Mouse (Mus musculus) stomach, embryonic 14.5 days (tissue): Measurements from ENCODE around the gene Cplx3. TPM values are rescaled to one million over a fixed set of nuclear protein-coding genes. Genes with fewer than 3 reads are reported as not detected.

Experiments
- ATAC-seq: fragments of 200-750 bp; cut with Nextera tagmentation; 2 replicates; pipeline ENCODE4 v1.8.0; 2017; ENCODE audit warnings: low read depth, moderate TSS enrichment; ENCODE audit not compliant: insufficient number of reproducible peaks, insufficient read depth, low FRiP score
- H3K27ac ChIP-seq: fragments of 300-500 bp; sonication (generic); 2 replicates; pipeline ENCODE4 v1.5.1; 2014; ENCODE audit warnings: mild to moderate bottlenecking, low read length, moderate library complexity, mixed read lengths
- H3K27me3 ChIP-seq: fragments of 300-500 bp; sonication (generic); 2 replicates; pipeline ENCODE4 v1.6.1; 2014; ENCODE audit warnings: low read length, control low read depth, mixed read lengths; ENCODE audit not compliant: control insufficient read depth, insufficient read depth
- H3K36me3 ChIP-seq: fragments of 300-500 bp; sonication (generic); 2 replicates; pipeline ENCODE4 v1.6.1; 2014; ENCODE audit warnings: mild to moderate bottlenecking, control low read depth, low read length, moderate library complexity, mixed read lengths; ENCODE audit not compliant: control insufficient read depth, insufficient read depth
- H3K4me1 ChIP-seq: fragments of 300-500 bp; sonication (generic); 2 replicates; pipeline ENCODE4 v1.6.1; 2014; ENCODE audit warnings: low read length, control low read depth, mixed read lengths; ENCODE audit not compliant: control insufficient read depth, insufficient read depth
- H3K4me2 ChIP-seq: fragments of 300-500 bp; sonication (generic); replicated peaks from 2 replicates; pipeline ENCODE4 v1.6.1; 2014; ENCODE audit warnings: low read depth, low read length, control low read depth
- H3K4me3 ChIP-seq: fragments of 300-500 bp; sonication (generic); 2 replicates; pipeline ENCODE4 v1.5.1; 2014; ENCODE audit warnings: low read depth, low read length, control low read depth
- H3K9ac ChIP-seq: fragments of 300-500 bp; sonication (generic); replicated peaks from 2 replicates; pipeline ENCODE4 v1.6.1; 2014; ENCODE audit warnings: low read depth, mild to moderate bottlenecking, control low read depth, low read length, moderate library complexity, mixed read lengths
- H3K9me3 ChIP-seq: fragments of 300-500 bp; sonication (generic); 2 replicates; pipeline ENCODE4 v1.6.1; 2016; ENCODE audit warnings: low read depth, low read length, control low read depth; ENCODE audit not compliant: control insufficient read depth
- WGBS: fragments of 180-500 bp; shearing (Covaris S2); extraction: QIAGEN DNeasy Blood & Tissue Kit; methylation state at CpG from one replicate; pipeline ENCODE4 v1.1.7; 2014; 5-methylcytosine and 5-hydroxymethylcytosine counted together
- polyA plus RNA-seq: library from polyadenylated mRNA; unstranded; fragments of >200 nt; fragmentation: Nextera tagmentation; extraction: Ambion mirVana; gene quantifications from 2 replicates; pipeline ENCODE4 v1.2.1, GENCODE M21; 2014

Gene Cplx3
- polyA plus RNA-seq, 1 experiment from 2014 or later, result not detected

GRCm38 (mm10) chr9:57589224-57590126 lies 16.6 kb downstream of the Cplx3 start, which contains the start of gene Ulk3:
Ulk3 (plus strand) TSS chr9:57589452.
- peak; percentile 84 for ATAC-seq
- H3K36me3 ChIP-seq, result peaks cover 8% of the 10 kb centered on the region
- peak within 1 kb of the TSS; percentile 73 for H3K9ac ChIP-seq
- under 1% methylated on average over 58 of the region's 58 CpGs for WGBS
- H3K9me3 ChIP-seq, result no peaks in the 10 kb centered on the region
- peak within 1 kb of the TSS; percentile 91 for H3K4me2 ChIP-seq
- peak within 1 kb of the TSS; percentile 84 for H3K4me3 ChIP-seq
- no peaks in the 10 kb centered on the region for H3K27me3 ChIP-seq
- H3K27ac ChIP-seq, result peak within 1 kb of the TSS; percentile 63
- peaks cover 10% of the 10 kb centered on the region; the same call in 1 of the 2 replicates for H3K4me1 ChIP-seq

GRCm38 (mm10) chr9:57584991-57585390 lies 21.1 kb downstream of the Cplx3 start:
- Histone ChIP-seq H3K27ac (no peak overlapping the region), H3K27me3 (no peaks in the 10 kb centered on the region), H3K9ac (no peak overlapping the region), H3K36me3 (peaks cover 33% of the 10 kb centered on the region), H3K9me3 (no peaks in the 10 kb centered on the region), H3K4me3 (no peak overlapping the region), H3K4me1 (peaks cover 6% of the 10 kb centered on the region; the same call in 1 of the 2 replicates), H3K4me2 (no peak overlapping the region)
- no peak for ATAC-seq
- WGBS, result 91% methylated on average over 3 of the region's 3 CpGs

GRCm38 (mm10) chr9:57577144-57577849 lies 28.8 kb downstream of the Cplx3 start:
- ATAC-seq, result no peak
- Histone ChIP-seq H3K4me3 (no peak overlapping the region), H3K4me2 (no peak overlapping the region), H3K27me3 (no peaks in the 10 kb centered on the region), H3K4me1 (no peaks in the 10 kb centered on the region), H3K9ac (no peak overlapping the region), H3K9me3 (no peaks in the 10 kb centered on the region), H3K36me3 (peaks cover 24% of the 10 kb centered on the region), H3K27ac (no peak overlapping the region)
- 87% methylated on average over 6 of the region's 6 CpGs for WGBS

- Histone ChIP-seq H3K9ac (no peak overlapping the region), H3K4me3 (no peak overlapping the region), H3K9me3 (no peaks in the 10 kb centered on the region), H3K4me1 (no peaks in the 10 kb centered on the region), H3K27ac (no peak overlapping the region), H3K4me2 (no peak overlapping the region), H3K27me3 (no peaks in the 10 kb centered on the region), H3K36me3 (peaks cover 15% of the 10 kb centered on the region)
- 67% methylated on average over 3 of the region's 3 CpGs for WGBS
- ATAC-seq, result no peak
Observed at GRCm38 (mm10) chr9:57575577-57575976, 30.5 kb downstream of the Cplx3 start.

DNA sequence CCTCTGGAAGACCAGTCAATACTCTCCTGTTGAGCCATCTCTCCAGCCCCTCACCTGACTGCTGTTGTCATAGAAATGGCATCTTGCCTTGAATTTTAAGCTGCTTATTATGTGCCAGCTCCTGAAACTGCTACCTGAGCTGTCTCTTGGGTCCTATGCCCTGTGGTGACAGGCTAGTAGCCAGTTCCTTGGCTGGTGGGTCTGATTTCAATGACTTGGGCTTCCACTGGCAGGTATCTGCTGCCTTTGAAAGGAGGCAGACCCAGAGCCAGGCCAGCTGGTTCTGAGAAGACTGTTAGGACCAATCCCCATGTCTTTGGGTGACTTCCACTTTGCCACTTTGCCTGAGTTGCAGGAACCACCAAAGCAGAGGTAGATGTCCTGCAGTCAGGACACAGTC lies 31.7 kb downstream of the Cplx3 start:
- H3K4me2 ChIP-seq, result no peak overlapping the region
- no peaks in the 10 kb centered on the region for H3K9me3 ChIP-seq
- H3K27me3 ChIP-seq, result no peaks in the 10 kb centered on the region
- H3K9ac ChIP-seq, result no peak overlapping the region
- H3K36me3 ChIP-seq, result peaks cover 12% of the 10 kb centered on the region; the same call in 1 of the 2 replicates
- H3K4me3 ChIP-seq, result no peak overlapping the region
- no peak for ATAC-seq
- no peaks in the 10 kb centered on the region for H3K4me1 ChIP-seq
- H3K27ac ChIP-seq, result no peak overlapping the region

- 92% methylated on average over 6 of the region's 6 CpGs for WGBS
- H3K36me3 ChIP-seq, result peaks cover 14% of the 10 kb centered on the region; the same call in 1 of the 2 replicates
- no peaks in the 10 kb centered on the region for H3K27me3 ChIP-seq
- no peak overlapping the region for H3K4me2 ChIP-seq
- no peaks in the 10 kb centered on the region for H3K9me3 ChIP-seq
- H3K9ac ChIP-seq, result no peak overlapping the region
- no peak overlapping the region for H3K4me3 ChIP-seq
- peaks cover 16% of the 10 kb centered on the region for H3K4me1 ChIP-seq
- no peak overlapping the region for H3K27ac ChIP-seq
- ATAC-seq, result no peak
Observed at GRCm38 (mm10) chr9:57568500-57568899, 37.6 kb downstream of the Cplx3 start.

- Histone ChIP-seq H3K36me3 (peaks cover 14% of the 10 kb centered on the region; the same call in 1 of the 2 replicates), H3K4me1 (peaks cover 29% of the 10 kb centered on the region), H3K4me2 (no peak overlapping the region), H3K9me3 (no peaks in the 10 kb centered on the region), H3K9ac (no peak overlapping the region), H3K4me3 (no peak overlapping the region), H3K27me3 (no peaks in the 10 kb centered on the region), H3K27ac (no peak overlapping the region)
- ATAC-seq, result no peak
- 49% methylated on average over 8 of the region's 8 CpGs for WGBS
Observed at GRCm38 (mm10) chr9:57566846-57567245, 39.2 kb downstream of the Cplx3 start.

GRCm38 (mm10) chr9:57565741-57566221 lies 40.3 kb downstream of the Cplx3 start:
- H3K4me2 ChIP-seq, result no peak overlapping the region
- H3K27me3 ChIP-seq, result no peaks in the 10 kb centered on the region
- peak overlapping the region; percentile 46; the same call in 1 of the 2 replicates for H3K27ac ChIP-seq
- ATAC-seq, result no peak
- H3K9me3 ChIP-seq, result no peaks in the 10 kb centered on the region
- H3K4me3 ChIP-seq, result no peak overlapping the region
- H3K9ac ChIP-seq, result no peak overlapping the region
- WGBS, result 37% methylated on average over 10 of the region's 10 CpGs
- peaks cover 35% of the 10 kb centered on the region for H3K4me1 ChIP-seq
- H3K36me3 ChIP-seq, result peaks cover 12% of the 10 kb centered on the region; the same call in 1 of the 2 replicates
